Mouse (Mus musculus) heart, embryonic 14.5 days (tissue): Measurements from ENCODE around the gene Actn1. TPM values are rescaled to one million over a fixed set of nuclear protein-coding genes. Genes with fewer than 3 reads are reported as not detected.

Experiments
- ATAC-seq: fragments of 200-750 bp; cut with Nextera tagmentation; 2 replicates; pipeline ENCODE4 v1.8.0; 2017; ENCODE audit warnings: low read depth, moderate TSS enrichment; ENCODE audit not compliant: insufficient number of reproducible peaks, insufficient read depth, low FRiP score
- H3K27ac ChIP-seq, 2 experiments: fragments of 200-500 bp in 1 of 2; fragments of 300-500 bp in 1 of 2; sonication (generic) in 1 of 2; replicated peaks in 1 of 2; 2 replicates each; pipeline ENCODE4 v1.5.1; 2012 to 2014; ENCODE audit warnings: low read depth in 2 of 2, low read length in 2 of 2, control low read depth in 1 of 2, mild to moderate bottlenecking in 1 of 2, mixed read lengths in 1 of 2; ENCODE audit not compliant: control insufficient read depth in 1 of 2, insufficient read depth in 1 of 2
- H3K27me3 ChIP-seq: fragments of 300-500 bp; sonication (generic); 2 replicates; pipeline ENCODE4 v1.6.1; 2014; ENCODE audit warnings: mild to moderate bottlenecking, low read length, control low read depth; ENCODE audit not compliant: control insufficient read depth, insufficient read depth
- H3K36me3 ChIP-seq: fragments of 300-500 bp; sonication (generic); 2 replicates; pipeline ENCODE4 v1.6.1; 2014; ENCODE audit warnings: mild to moderate bottlenecking, control low read depth, low read length, mixed read lengths; ENCODE audit not compliant: control insufficient read depth, insufficient read depth
- H3K4me1 ChIP-seq, 2 experiments: fragments of 200-500 bp in 1 of 2; fragments of 300-500 bp in 1 of 2; sonication (generic) in 1 of 2; 2 replicates each; pipeline ENCODE4 v1.6.1; 2012 to 2014; ENCODE audit warnings: low read length in 2 of 2, control low read depth in 1 of 2, mixed read lengths in 1 of 2; ENCODE audit not compliant: control insufficient read depth in 2 of 2, insufficient read depth in 2 of 2
- H3K4me2 ChIP-seq: fragments of 300-500 bp; sonication (generic); 2 replicates; pipeline ENCODE4 v1.6.1; 2014; ENCODE audit warnings: mild to moderate bottlenecking, low read length
- H3K4me3 ChIP-seq, 2 experiments: fragments of 200-500 bp in 1 of 2; fragments of 300-500 bp in 1 of 2; sonication (generic) in 1 of 2; 2 replicates each; pipeline ENCODE4 v1.5.1; 2012 to 2014; ENCODE audit warnings: low read length in 2 of 2, mild to moderate bottlenecking in 2 of 2, control low read depth in 1 of 2, low read depth in 1 of 2, moderate library complexity in 1 of 2; ENCODE audit not compliant: control insufficient read depth in 1 of 2, insufficient read depth in 1 of 2
- H3K9ac ChIP-seq: fragments of 300-500 bp; sonication (generic); 2 replicates; pipeline ENCODE4 v1.6.1; 2014; ENCODE audit warnings: mild to moderate bottlenecking, low read length
- H3K9me3 ChIP-seq: fragments of 300-500 bp; sonication (generic); 2 replicates; pipeline ENCODE4 v1.6.1; 2016; ENCODE audit warnings: low read length, control low read depth; ENCODE audit not compliant: control insufficient read depth
- WGBS: fragments of 180-500 bp; shearing (Covaris S2); extraction: QIAGEN DNeasy Blood & Tissue Kit; methylation state at CpG from one replicate; pipeline ENCODE4 v1.1.7; 2014; 5-methylcytosine and 5-hydroxymethylcytosine counted together
- polyA plus RNA-seq: library from polyadenylated mRNA; unstranded; fragments of >200 nt; fragmentation: Nextera tagmentation; extraction: Ambion mirVana; gene quantifications from 2 replicates; pipeline ENCODE4 v1.2.1, GENCODE M21; 2014

Actn1 gene
- polyA plus RNA-seq, 1 experiment from 2014 or later: 42.7 TPM

GRCm38 (mm10) chr12:80259216-80260055, 735 bp downstream of the Actn1 start:
- WGBS: under 1% methylated on average over 64 of the region's 64 CpGs
- Histone ChIP-seq H3K9ac (peak overlapping the region; percentile 93), H3K4me1 (peaks cover 4 to 24% of the 10 kb centered on the region in 2 experiments), H3K9me3 (no peaks in the 10 kb centered on the region), H3K27ac (peak overlapping the region; percentile 91 to 97), H3K4me2 (peak overlapping the region; percentile 88), H3K27me3 (no peaks in the 10 kb centered on the region), H3K4me3 (peak overlapping the region; percentile 87 to 90), H3K36me3 (no peaks in the 10 kb centered on the region)
- ATAC-seq: peak; percentile 60

GRCm38 (mm10) chr12:80258520-80259215, 1.5 kb downstream of the Actn1 start:
- WGBS: under 1% methylated on average over 21 of the region's 22 CpGs
- ATAC-seq: no peak

GRCm38 (mm10) chr12:80251978-80252377, 8.2 kb downstream of the Actn1 start:
- Histone ChIP-seq H3K4me3 (no peak overlapping the region), H3K27me3 (no peaks in the 10 kb centered on the region), H3K9me3 (no peaks in the 10 kb centered on the region), H3K4me2 (no peak overlapping the region), H3K27ac (no peak overlapping the region), H3K9ac (no peak overlapping the region), H3K4me1 (peaks cover 28 to 71% of the 10 kb centered on the region in 2 experiments), H3K36me3 (0 out of 2 replicates have a peak, but pooled peaks cover 7% of the 10 kb centered on the region)
- ATAC-seq: no peak
- WGBS: 65% methylated on average over 2 of the region's 2 CpGs

More at GRCm38 (mm10) chr12:80258520-80259215, 1.5 kb downstream of the Actn1 start:
- Histone ChIP-seq H3K36me3 (no peaks in the 10 kb centered on the region), H3K27me3 (no peaks in the 10 kb centered on the region), H3K9me3 (no peaks in the 10 kb centered on the region), H3K4me2 (peak overlapping the region; percentile 88), H3K27ac (peak overlapping the region; percentile 91 to 97), H3K4me1 (peaks cover 4 to 30% of the 10 kb centered on the region in 2 experiments), H3K4me3 (peak overlapping the region; percentile 87 to 90), H3K9ac (peak overlapping the region; percentile 93)

- WGBS: 65% methylated on average over 3 of the region's 3 CpGs
- Histone ChIP-seq H3K4me1 (peaks cover 32 to 71% of the 10 kb centered on the region in 2 experiments), H3K9me3 (no peaks in the 10 kb centered on the region), H3K27ac (no peak overlapping the region), H3K9ac (no peak overlapping the region), H3K27me3 (no peaks in the 10 kb centered on the region), H3K36me3 (0 out of 2 replicates have a peak, but pooled peaks cover 7% of the 10 kb centered on the region), H3K4me3 (no peak overlapping the region), H3K4me2 (no peak overlapping the region)
- no peak for ATAC-seq
These were observed 8.6 kb downstream of the Actn1 start for GRCm38 (mm10) chr12:80251554-80251953.

- no peak overlapping the region for H3K4me3 ChIP-seq
- no peak overlapping the region; the same call in 1 of the 2 replicates for H3K4me2 ChIP-seq
- H3K27ac ChIP-seq: peak overlapping the region in 1 of 2 experiments; percentile 35; a peak in 2 of 4 replicates
- ATAC-seq: 0 out of 2 replicates have a peak, but pooled peaks have one; percentile 29
- H3K36me3 ChIP-seq: 0 out of 2 replicates have a peak, but pooled peaks cover 7% of the 10 kb centered on the region
- no peaks in the 10 kb centered on the region for H3K9me3 ChIP-seq
- H3K27me3 ChIP-seq: no peaks in the 10 kb centered on the region
- H3K4me1 ChIP-seq: peaks cover 46 to 83% of the 10 kb centered on the region in 2 experiments
- 51% methylated on average over 6 of the region's 6 CpGs for WGBS
- H3K9ac ChIP-seq: peak overlapping the region; percentile 34; the same call in 1 of the 2 replicates
These were observed 10.6 kb downstream of the Actn1 start for GRCm38 (mm10) chr12:80249539-80249938.

GRCm38 (mm10) chr12:80247067-80247466, 13.1 kb downstream of the Actn1 start:
- H3K9me3 ChIP-seq: no peaks in the 10 kb centered on the region
- H3K36me3 ChIP-seq: 0 out of 2 replicates have a peak, but pooled peaks cover 7% of the 10 kb centered on the region
- ATAC-seq: no peak
- no peaks in the 10 kb centered on the region for H3K27me3 ChIP-seq
- 0 out of 4 replicates have a peak overlapping the region, but pooled peaks of 1 of the 2 experiments have one; percentile 1 for H3K27ac ChIP-seq
- H3K4me2 ChIP-seq: no peak overlapping the region
- no peak overlapping the region for H3K4me3 ChIP-seq
- H3K4me1 ChIP-seq: peaks cover 60 to 87% of the 10 kb centered on the region in 2 experiments
- 57% methylated on average over 5 of the region's 5 CpGs for WGBS
- H3K9ac ChIP-seq: no peak overlapping the region

GRCm38 (mm10) chr12:80246505-80246904, 13.7 kb downstream of the Actn1 start:
- Histone ChIP-seq H3K4me3 (no peak overlapping the region), H3K4me2 (no peak overlapping the region), H3K4me1 (peaks cover 59 to 84% of the 10 kb centered on the region in 2 experiments), H3K9ac (no peak overlapping the region), H3K27me3 (no peaks in the 10 kb centered on the region), H3K27ac (0 out of 4 replicates have a peak overlapping the region, but pooled peaks of 1 of the 2 experiments have one; percentile 1), H3K36me3 (0 out of 2 replicates have a peak, but pooled peaks cover 7% of the 10 kb centered on the region), H3K9me3 (no peaks in the 10 kb centered on the region)
- ATAC-seq: no peak
- 49% methylated on average over 2 of the region's 2 CpGs for WGBS
